ENCODE assay signal across 8 mouse cellular contexts in the genomic region with DNA sequence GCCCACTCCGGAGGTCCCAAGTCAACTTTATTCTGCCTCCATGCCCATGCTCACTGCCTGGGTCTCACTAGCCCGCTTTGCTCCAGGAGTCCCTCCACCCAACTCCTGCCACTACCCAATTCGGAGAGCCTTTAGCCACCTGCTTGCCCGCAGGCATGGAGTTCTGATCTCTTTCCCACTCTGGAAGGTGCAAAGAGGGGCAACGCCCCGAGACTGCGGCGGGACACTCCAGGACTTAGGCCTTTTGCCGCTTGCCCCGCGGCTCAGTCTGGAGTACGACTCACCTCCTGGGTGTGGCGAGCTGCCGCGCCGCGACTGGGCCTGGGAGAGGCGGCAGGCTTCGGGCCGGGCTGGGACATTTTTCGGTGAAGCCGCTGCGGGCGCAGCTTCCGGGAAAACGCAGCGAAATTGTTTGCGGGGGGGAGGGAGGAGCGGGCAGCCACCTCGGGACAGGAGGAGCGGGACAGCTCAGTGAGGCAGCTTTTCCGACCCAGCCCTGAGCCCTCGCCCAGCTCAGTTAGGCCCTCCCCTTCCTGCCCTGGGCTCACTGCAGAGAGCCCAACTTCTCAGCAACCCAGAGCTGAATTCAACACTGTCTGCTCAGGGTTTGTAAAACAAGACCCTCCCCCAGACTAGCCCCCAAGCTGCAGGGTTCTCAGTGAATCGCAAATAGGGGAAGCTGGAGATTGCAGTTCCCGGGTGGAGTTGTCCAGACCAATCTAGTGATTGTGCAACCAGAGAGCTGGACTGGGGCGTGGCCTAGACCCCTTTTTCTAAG. TPM values are rescaled to one million over a fixed set of nuclear protein-coding genes. Genes with fewer than 3 reads are reported as not detected.
DNase-seq lines count a peak whose midpoint lies in the region; ATAC-seq and TF ChIP-seq lines count a peak whose summit lies in the region.

A gene (minus strand): TSS at position 659 of the 778 bp plus-strand sequence.

- H3K27me3 ChIP-seq in intestine, postnatal 0 days (replicated peaks; ENCODE audit: control insufficient read depth, insufficient read depth, low read length), result no peaks in the 10 kb centered on the region
- no peaks in the 10 kb centered on the region for H3K27me3 ChIP-seq in lung, embryonic 14.5 days (ENCODE audit: insufficient read depth, low read length)
- peaks cover 5% of the 10 kb centered on the region; the same call in 1 of the 2 replicates for H3K27me3 ChIP-seq in neural tube, embryonic 15.5 days (replicated peaks)

- H3K4me3 ChIP-seq in intestine, postnatal 0 days (ENCODE audit: low read depth, low read length), result peak within 1 kb of the TSS; percentile 78
- H3K4me3 ChIP-seq in lung, embryonic 14.5 days (ENCODE audit: low read depth, low read length), result peak within 1 kb of the TSS; percentile 72
- peak within 1 kb of the TSS; percentile 67 for H3K4me3 ChIP-seq in neural tube, embryonic 15.5 days (replicated peaks)

- H3K4me2 ChIP-seq in intestine, postnatal 0 days (replicated peaks; ENCODE audit: low read depth), result peak within 1 kb of the TSS; percentile 94
- H3K4me2 ChIP-seq in lung, embryonic 14.5 days, result peak within 1 kb of the TSS; percentile 80
- H3K4me2 ChIP-seq in neural tube, embryonic 15.5 days, result peak within 1 kb of the TSS; percentile 98

- H3K36me3 ChIP-seq in intestine, postnatal 0 days (ENCODE audit: control insufficient read depth, insufficient read depth), result no peaks in the 10 kb centered on the region
- H3K36me3 ChIP-seq in lung, embryonic 14.5 days (ENCODE audit: insufficient read depth), result no peaks in the 10 kb centered on the region
- no peaks in the 10 kb centered on the region for H3K36me3 ChIP-seq in neural tube, embryonic 15.5 days

- H3K9me3 ChIP-seq in intestine, postnatal 0 days (ENCODE audit: control insufficient read depth), result no peaks in the 10 kb centered on the region
- no peaks in the 10 kb centered on the region for H3K9me3 ChIP-seq in lung, embryonic 14.5 days (ENCODE audit: low read depth, low read length)
- no peaks in the 10 kb centered on the region for H3K9me3 ChIP-seq in neural tube, embryonic 15.5 days (replicated peaks)

- H3K4me1 ChIP-seq in intestine, postnatal 0 days (replicated peaks; ENCODE audit: control insufficient read depth, insufficient read depth, low read length), result peaks cover 8% of the 10 kb centered on the region; the same call in 1 of the 2 replicates
- H3K4me1 ChIP-seq in lung, embryonic 14.5 days (ENCODE audit: insufficient read depth), result no peaks in the 10 kb centered on the region; the same call in 1 of the 2 replicates
- peaks cover 12% of the 10 kb centered on the region for H3K4me1 ChIP-seq in neural tube, embryonic 15.5 days

- 1% methylated on average over 35 of the region's 36 CpGs for WGBS in intestine, postnatal 0 days
- WGBS in lung, embryonic 14.5 days, result 2% methylated on average over 36 of the region's 36 CpGs
- WGBS in neural tube, embryonic 15.5 days, result 1% methylated on average over 36 of the region's 36 CpGs

- DNase-seq in 3T3-L1 (ENCODE audit: low read depth, low spot score) (peak; percentile 75), WW6 (ENCODE audit: low read depth, low spot score) (peak; percentile 57)
- DNase-seq in embryo, embryonic 10.5 days (ENCODE audit: low spot score), result peak; percentile 74
- peak; percentile 78 for DNase-seq in lung, embryonic 14.5 days
- DNase-seq in thymus, postnatal 10 days (ENCODE audit: low spot score in 2 of 2), result peak; percentile 55 to 60

- H3K27ac ChIP-seq in intestine, postnatal 0 days (ENCODE audit: low read depth, low read length), result peak within 1 kb of the TSS; percentile 79
- H3K27ac ChIP-seq in lung, embryonic 14.5 days (ENCODE audit: low read depth), result peak within 1 kb of the TSS; percentile 87
- H3K27ac ChIP-seq in neural tube, embryonic 15.5 days (replicated peaks), result peak within 1 kb of the TSS; percentile 45; the same call in 1 of the 2 replicates

- H3K9ac ChIP-seq in intestine, postnatal 0 days (ENCODE audit: low read depth, low read length), result peak within 1 kb of the TSS; percentile 78
- H3K9ac ChIP-seq in lung, embryonic 14.5 days, result peak within 1 kb of the TSS; percentile 76
- H3K9ac ChIP-seq in neural tube, embryonic 15.5 days (replicated peaks), result peak within 1 kb of the TSS; percentile 58

- TF ChIP-seq CTCF in intestine, postnatal 0 days (IDR thresholded peaks at IDR 0.05; ENCODE audit: low read depth), result no peak
- TF ChIP-seq CTCF in lung, embryonic 14.5 days (IDR thresholded peaks at IDR 0.05; ENCODE audit: low read depth), result no peak

- peak; percentile 70 for ATAC-seq in granulocyte monocyte progenitor cell, adult 5-6 weeks (replicated peaks; ENCODE audit: poor library complexity, severe bottlenecking)
- peak; percentile 93 for ATAC-seq in intestine, postnatal 0 days
- peak; percentile 95 for ATAC-seq in lung, embryonic 14.5 days (ENCODE audit: insufficient read depth)
- peak; percentile 87 for ATAC-seq in neural tube, embryonic 15.5 days (ENCODE audit: low FRiP score)

RNA-seq across cellular contexts. Expression of the gene that starts here (rescaled TPM):
- 26.0 and 35.4 TPM in 2 replicates for total RNA-seq in granulocyte monocyte progenitor cell, adult 5-6 weeks (2014; fragmentation: Nextera tagmentation)
- total RNA-seq in granulocyte monocyte progenitor cell, adult 5-6 weeks (2017), result 56.4 and 68.1 TPM in 2 replicates
- 26.2 and 29.6 TPM in 2 replicates for polyA plus RNA-seq in intestine, postnatal 0 days (2015; fragmentation: Nextera tagmentation; extraction: Ambion mirVana)
- polyA plus RNA-seq in lung, embryonic 14.5 days (2014; fragmentation: Nextera tagmentation; extraction: Ambion mirVana), result 28.0 and 35.4 TPM in 2 replicates
- 10.8 and 14.3 TPM in 2 replicates for polyA plus RNA-seq in neural tube, embryonic 15.5 days (2015; fragmentation: Nextera tagmentation; extraction: Ambion mirVana)

Comparison
In these comparisons a context has a peak if more than half of its experiments do, and no peak if none do; other contexts are left out.
1. Peak in every context shown above with its lines: DNase-seq, ATAC-seq, H3K4me3 ChIP-seq and H3K27ac ChIP-seq.